Mouse (Mus musculus): ENCODE data around the gene Trip13.

The Trip13 gene

GRCm38 (mm10) chr13:73937321-73938176 is at the start of gene Trip13, which contains the start of gene Brd9:
TSS of gene Trip13 (minus strand) at chr13:73937784.
TSS of gene Brd9 (plus strand) at chr13:73937811.
- peak; percentile 95 to 97 for DNase-seq (ENCODE audit: low spot score in 2 of 2)

- DNase-seq (ENCODE audit: low spot score in 2 of 2): no peak
Observed at GRCm38 (mm10) chr13:73976935-73977334, 39.4 kb upstream of the Trip13 start.

- no peak for DNase-seq (ENCODE audit: low spot score in 2 of 2)
Observed at GRCm38 (mm10) chr13:73974523-73974922, 36.9 kb upstream of the Trip13 start.

- peak; percentile 16 to 31 for DNase-seq (ENCODE audit: low spot score in 2 of 2)
Observed at GRCm38 (mm10) chr13:73970545-73971448, 33.2 kb upstream of the Trip13 start.

DNA sequence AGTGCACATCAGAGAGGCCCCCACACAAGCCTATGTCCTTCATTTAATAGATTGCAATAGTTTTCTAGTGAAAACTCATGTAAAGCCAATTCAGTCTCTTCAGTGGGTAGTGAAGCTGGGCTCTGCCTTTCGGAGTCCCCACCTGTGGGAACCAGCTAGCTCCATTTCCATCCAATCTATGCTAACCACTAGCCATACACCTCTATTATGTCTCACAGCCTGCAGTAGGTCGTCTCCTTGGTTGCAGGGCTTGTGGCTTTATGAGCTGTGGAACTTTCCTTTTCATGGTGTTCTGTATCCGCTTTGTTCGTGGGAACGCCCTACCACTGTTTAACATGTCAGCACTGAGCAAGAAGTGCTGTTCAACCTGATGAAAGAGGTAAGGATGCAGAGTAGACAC is 26.0 kb upstream of the Trip13 start, which contains the start of gene Zdhhc11:
Zdhhc11 (plus strand) TSS at position 301 of the 400 bp plus-strand sequence.
- DNase-seq (ENCODE audit: low spot score in 2 of 2): no peak

- no peak for DNase-seq (ENCODE audit: low spot score in 2 of 2)
Observed at GRCm38 (mm10) chr13:73961177-73961576, 23.6 kb upstream of the Trip13 start.

- no peak for DNase-seq (ENCODE audit: low spot score in 2 of 2)
Observed at GRCm38 (mm10) chr13:73960117-73960652, 22.6 kb upstream of the Trip13 start.

- DNase-seq (ENCODE audit: low spot score in 2 of 2): no peak
Observed at GRCm38 (mm10) chr13:73955531-73955930, 17.9 kb upstream of the Trip13 start.

- no peak for DNase-seq (ENCODE audit: low spot score in 2 of 2)
Observed at GRCm38 (mm10) chr13:73954666-73955065, 17.1 kb upstream of the Trip13 start.

DNA sequence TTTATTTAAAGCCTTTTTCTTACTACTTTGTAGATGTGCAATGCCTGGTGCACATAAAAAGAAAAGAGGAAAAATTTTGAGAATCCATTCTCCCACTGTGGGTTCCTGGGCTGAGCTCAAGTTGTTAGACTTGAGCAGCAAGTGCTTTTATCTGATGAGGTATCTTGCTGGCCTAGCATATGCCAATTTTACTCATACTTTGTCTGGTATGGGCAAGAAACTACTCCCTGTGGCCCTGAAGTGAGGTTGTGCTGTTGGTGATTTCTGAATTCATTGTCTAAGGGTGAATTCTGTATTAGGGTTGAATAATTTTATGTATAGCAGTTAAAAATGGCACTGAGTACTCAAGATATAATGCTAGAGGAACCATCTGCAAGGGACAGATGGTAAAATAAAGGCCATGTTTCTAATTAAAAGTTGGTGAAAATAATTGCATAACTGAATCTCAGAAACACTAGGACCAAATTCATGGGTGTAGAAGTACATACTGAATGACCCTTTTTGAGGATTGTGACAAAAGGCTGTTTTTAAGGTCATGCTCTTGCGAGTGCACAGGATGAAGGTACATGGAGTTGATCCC is 16.1 kb upstream of the Trip13 start:
- DNase-seq (ENCODE audit: low spot score in 2 of 2): no peak

DNA sequence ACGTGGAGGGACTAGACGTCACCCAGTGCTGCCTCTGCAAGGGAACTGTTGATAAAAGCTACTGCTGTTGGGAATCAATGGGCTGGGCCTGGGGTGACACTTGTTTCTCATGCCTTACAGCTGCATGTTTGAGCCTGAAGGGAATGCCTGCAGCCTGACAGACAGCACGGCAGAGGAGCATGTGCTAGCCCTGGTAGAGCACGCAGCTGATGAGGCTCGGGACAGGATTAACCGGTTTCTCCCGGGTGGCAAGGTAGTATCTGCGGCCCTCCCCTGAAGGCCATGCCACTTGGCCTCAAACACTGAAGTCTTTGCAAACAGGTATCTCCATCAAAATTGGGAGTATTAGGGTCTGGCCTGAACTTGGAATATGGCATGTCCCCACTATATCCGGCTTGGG is 7.0 kb upstream of the Trip13 start:
- DNase-seq (ENCODE audit: low spot score in 2 of 2): no peak

DNA sequence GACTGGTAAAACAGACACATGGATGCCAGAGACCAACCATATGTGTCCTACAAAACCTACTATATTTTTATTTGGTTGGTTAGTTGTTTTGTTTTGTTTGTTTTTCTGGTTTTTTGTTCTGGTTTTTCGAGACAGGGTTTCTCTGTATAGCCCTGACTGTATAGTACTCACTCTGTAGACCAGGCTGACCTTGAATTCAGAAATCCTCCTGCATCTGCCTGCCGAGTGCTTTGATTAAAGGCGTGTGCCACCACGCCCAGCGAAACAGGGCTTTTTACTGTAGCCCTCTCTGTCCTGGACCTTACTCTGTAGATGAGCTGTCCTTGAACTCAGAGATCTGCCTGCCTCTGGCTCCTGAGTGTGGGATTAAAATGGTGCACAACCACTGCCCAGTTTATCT is 1.5 kb upstream of the Trip13 start:
- DNase-seq (ENCODE audit: low spot score in 2 of 2): no peak

DNA sequence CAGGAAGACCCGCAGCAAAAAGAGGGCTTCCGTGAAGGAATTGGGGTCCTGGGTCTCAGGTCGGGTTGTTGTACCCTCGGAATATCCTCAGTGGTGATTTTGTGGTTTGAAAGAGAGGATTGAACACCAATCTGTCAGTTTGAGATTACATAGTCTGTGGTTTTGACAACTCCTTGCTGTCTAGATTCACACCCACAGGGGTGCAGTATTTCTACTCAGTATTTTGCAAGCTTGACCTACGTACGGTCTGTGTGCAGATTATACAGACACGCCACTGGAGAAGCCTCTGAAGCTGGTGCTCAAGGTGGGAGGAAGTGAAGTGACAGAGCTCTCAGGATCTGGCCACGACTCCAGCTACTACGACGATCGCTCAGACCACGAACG is 585 bp upstream of the Trip13 start:
- DNase-seq (ENCODE audit: low spot score in 2 of 2): peak in 1 of 2 experiments; percentile 17

- no peak for DNase-seq (ENCODE audit: low spot score in 2 of 2)
Observed at GRCm38 (mm10) chr13:73936938-73937320, 655 bp downstream of the Trip13 start.

- DNase-seq (ENCODE audit: low spot score in 2 of 2): no peak
Observed at GRCm38 (mm10) chr13:73932201-73932600, 5.4 kb downstream of the Trip13 start.

GRCm38 (mm10) chr13:73913066-73913465 is 24.5 kb downstream of the Trip13 start:
- DNase-seq (ENCODE audit: low spot score in 2 of 2): no peak

DNA sequence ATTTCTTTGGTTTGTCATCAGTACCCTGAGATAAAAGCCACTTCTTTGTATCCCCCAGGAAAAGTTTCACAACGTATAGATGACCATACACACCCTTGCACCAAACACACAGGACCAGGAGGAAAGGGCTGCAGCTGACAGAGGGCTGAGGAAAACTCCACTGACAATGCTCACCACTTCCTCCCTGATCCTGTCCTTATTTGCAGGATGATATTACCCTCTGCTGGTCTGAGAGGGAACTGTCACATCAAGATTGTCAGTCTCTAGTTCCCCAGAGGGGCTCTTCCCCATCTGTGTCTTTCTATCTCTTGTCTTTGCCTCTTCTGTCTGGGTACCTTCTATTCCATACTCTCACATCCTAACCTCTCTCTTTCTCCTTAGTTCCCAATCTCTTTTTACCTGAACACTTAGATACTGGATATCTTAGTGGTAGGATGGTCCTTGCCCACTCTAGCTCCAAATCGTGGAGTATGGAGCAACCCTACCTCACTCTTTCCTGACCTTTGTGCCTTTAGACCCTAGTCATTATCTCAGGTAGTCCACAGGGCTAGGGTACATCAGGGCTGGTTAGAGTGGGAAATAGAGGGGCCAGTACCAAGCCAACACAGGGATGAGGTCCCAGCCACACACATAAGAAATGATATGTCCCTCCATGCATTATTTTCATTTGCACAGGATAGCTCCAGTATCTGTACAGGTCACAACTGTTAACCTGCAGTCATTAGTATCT is 29.7 kb downstream of the Trip13 start:
- DNase-seq (ENCODE audit: low spot score in 2 of 2): peak in 1 of 2 experiments; percentile 32

- DNase-seq (ENCODE audit: low spot score in 2 of 2): no peak
Observed at GRCm38 (mm10) chr13:73907136-73907535, 30.4 kb downstream of the Trip13 start.

GRCm38 (mm10) chr13:73897561-73897960 is 40.0 kb downstream of the Trip13 start:
- DNase-seq (ENCODE audit: low spot score in 2 of 2): no peak

- DNase-seq (ENCODE audit: low spot score in 2 of 2): no peak
Observed at GRCm38 (mm10) chr13:73892493-73893178, 44.9 kb downstream of the Trip13 start.
